Mouse (Mus musculus): ENCODE data around the gene Txnrd2.

- TF ChIP-seq POLR2A (IDR thresholded peaks at IDR 0.05; ENCODE audit: insufficient read depth, low read length) = no peak
- no peak for TF ChIP-seq CTCF (IDR thresholded peaks at IDR 0.05; ENCODE audit: low read depth, low read length)
Observed at GRCm38 (mm10) chr16:18405876-18406275, 20.3 kb upstream of the Txnrd2 start.
